Mouse (Mus musculus) limb, embryonic 15.5 days (tissue): ENCODE measurements at regions not wholly inside any gene's neighbourhood (a gene's known extent, or its start where the extent isn't known, plus 50 kb on each side); places are given as distances from the start of the nearest gene placed in this dataset.
A peak's percentile ranks its signal among the peaks of the same experiment; 100 is the strongest.

Experiments used
- ATAC-seq: fragments of 200-750 bp; cut with Nextera tagmentation; 2 replicates; pipeline ENCODE4 v1.8.0; 2017; ENCODE audit warnings: low read depth, moderate TSS enrichment; ENCODE audit not compliant: insufficient number of reproducible peaks, low FRiP score, low TSS enrichment
- H3K27ac ChIP-seq: fragments of 300-500 bp; sonication (generic); 2 replicates; pipeline ENCODE4 v1.5.1; 2015; ENCODE audit warnings: moderate library complexity, mild to moderate bottlenecking, inconsistent platforms
- H3K27me3 ChIP-seq: fragments of 300-500 bp; sonication (generic); 2 replicates; pipeline ENCODE4 v1.6.1; 2015; ENCODE audit warnings: inconsistent platforms
- H3K36me3 ChIP-seq: fragments of 300-500 bp; sonication (generic); 2 replicates; pipeline ENCODE4 v1.6.1; 2015; ENCODE audit warnings: inconsistent platforms
- H3K4me1 ChIP-seq: fragments of 300-500 bp; sonication (generic); 2 replicates; pipeline ENCODE4 v1.6.1; 2015; ENCODE audit warnings: inconsistent platforms
- H3K4me2 ChIP-seq: fragments of 300-500 bp; sonication (generic); 2 replicates; pipeline ENCODE4 v1.6.1; 2015; ENCODE audit warnings: mild to moderate bottlenecking, inconsistent platforms
- H3K4me3 ChIP-seq: fragments of 300-500 bp; sonication (generic); 2 replicates; pipeline ENCODE4 v1.5.1; 2015; ENCODE audit warnings: mild to moderate bottlenecking, inconsistent platforms
- H3K9ac ChIP-seq: fragments of 300-500 bp; sonication (generic); 2 replicates; pipeline ENCODE4 v1.6.1; 2015; ENCODE audit warnings: inconsistent platforms
- H3K9me3 ChIP-seq: fragments of 300-500 bp; sonication (generic); 2 replicates; pipeline ENCODE4 v1.6.1; 2016; ENCODE audit warnings: inconsistent platforms
- WGBS: fragments of 180-500 bp; shearing (Covaris S2); methylation state at CpG from one replicate; pipeline ENCODE4 v1.1.7; 2015; 5-methylcytosine and 5-hydroxymethylcytosine counted together

DNA sequence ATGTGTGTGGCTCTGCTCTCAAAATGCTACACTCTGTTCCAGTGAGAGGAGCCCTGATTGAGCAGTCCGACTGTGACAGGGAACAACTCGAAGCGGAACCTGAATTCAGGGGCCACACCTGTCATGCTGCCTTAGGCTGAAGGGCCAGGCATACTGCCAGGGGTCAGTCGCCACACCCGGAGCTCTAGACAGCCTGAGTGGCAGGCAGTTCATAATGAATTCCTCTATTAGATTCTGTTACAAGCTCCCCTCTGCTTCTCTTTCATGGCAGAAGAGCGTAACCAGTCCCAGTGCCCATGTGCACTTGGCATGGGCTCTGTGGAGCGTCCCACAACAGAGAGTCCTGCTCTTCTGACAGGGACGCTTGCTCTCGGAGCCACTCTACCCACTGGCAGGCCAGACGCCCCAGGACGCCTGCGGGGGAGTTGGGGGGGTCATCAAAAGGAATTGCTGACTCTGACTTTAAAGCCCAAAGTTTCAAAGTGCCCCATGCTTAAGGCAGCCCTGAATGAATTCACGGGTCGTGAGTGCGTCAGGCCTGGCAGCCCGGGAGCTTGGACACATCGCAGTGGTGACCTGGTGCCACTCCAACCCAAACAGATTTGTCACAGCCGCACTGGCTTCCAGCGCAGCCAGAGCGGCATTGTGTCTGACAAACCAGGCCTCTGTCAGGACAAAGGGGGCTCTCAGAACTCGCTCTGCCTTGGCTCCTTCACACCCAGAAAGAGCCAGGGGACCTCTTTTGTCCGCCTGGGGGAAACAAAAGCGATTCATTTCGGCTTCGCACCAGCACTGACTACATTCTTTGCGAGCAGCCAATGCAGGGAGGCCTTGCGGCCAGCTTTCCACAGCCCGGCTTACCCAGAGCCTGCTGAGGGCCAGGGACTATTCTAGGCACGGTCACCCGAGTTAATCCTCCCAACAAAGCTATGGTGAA lies 144.1 kb downstream of the Nufip1 start:
- no peaks in the 10 kb centered on the region for H3K27me3 ChIP-seq
- H3K9ac ChIP-seq, result no peak overlapping the region
- H3K4me3 ChIP-seq, result no peak overlapping the region
- H3K4me1 ChIP-seq, result peaks cover 12% of the 10 kb centered on the region
- no peaks in the 10 kb centered on the region for H3K9me3 ChIP-seq
- H3K4me2 ChIP-seq, result 0 out of 2 replicates have a peak overlapping the region, but pooled peaks have one; percentile 12
- ATAC-seq, result peak; percentile 44; the same call in 1 of the 2 replicates
- no peaks in the 10 kb centered on the region for H3K36me3 ChIP-seq
- WGBS, result 34% methylated on average over 30 of the region's 30 CpGs
- peak overlapping the region; percentile 38; the same call in 1 of the 2 replicates for H3K27ac ChIP-seq

DNA sequence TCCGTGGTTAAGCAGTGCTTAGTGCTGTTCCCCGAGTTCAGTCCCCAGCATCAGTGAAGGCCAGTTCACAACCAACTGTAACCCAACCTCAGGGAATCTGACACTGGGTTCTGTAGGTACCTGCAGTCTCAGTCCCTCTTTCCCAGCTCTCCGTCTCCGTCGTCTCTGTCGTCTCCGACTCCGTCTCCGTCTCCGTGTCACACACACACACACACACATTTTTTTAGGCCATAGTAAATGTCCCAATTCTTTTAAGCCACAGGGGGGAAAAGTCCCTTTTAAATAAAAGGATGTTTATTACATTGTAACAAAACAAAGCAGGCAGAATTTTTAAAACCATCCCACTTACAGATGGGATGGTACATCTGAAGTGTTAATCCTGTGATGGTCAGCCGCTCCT lies 145.3 kb downstream of the Nufip1 start:
- Histone ChIP-seq H3K9me3 (no peaks in the 10 kb centered on the region), H3K27ac (no peak overlapping the region), H3K9ac (no peak overlapping the region), H3K36me3 (no peaks in the 10 kb centered on the region), H3K4me3 (no peak overlapping the region), H3K4me2 (no peak overlapping the region), H3K27me3 (no peaks in the 10 kb centered on the region), H3K4me1 (peaks cover 12% of the 10 kb centered on the region)
- ATAC-seq, result no peak
- 83% methylated on average over 11 of the region's 11 CpGs for WGBS

GRCm38 (mm10) chr14:76258626-76259025 lies 147.9 kb downstream of the Nufip1 start:
- H3K27me3 ChIP-seq, result no peaks in the 10 kb centered on the region
- H3K9me3 ChIP-seq, result no peaks in the 10 kb centered on the region
- H3K27ac ChIP-seq, result no peak overlapping the region
- no peak overlapping the region for H3K9ac ChIP-seq
- H3K4me3 ChIP-seq, result no peak overlapping the region
- peaks cover 12% of the 10 kb centered on the region for H3K4me1 ChIP-seq
- no peaks in the 10 kb centered on the region for H3K36me3 ChIP-seq
- ATAC-seq, result no peak
- no peak overlapping the region for H3K4me2 ChIP-seq
- 11% methylated on average over 3 of the region's 3 CpGs for WGBS

- H3K27ac ChIP-seq, result no peak overlapping the region
- no peak for ATAC-seq
- no peak overlapping the region for H3K4me2 ChIP-seq
- no peaks in the 10 kb centered on the region for H3K9me3 ChIP-seq
- H3K27me3 ChIP-seq, result no peaks in the 10 kb centered on the region
- no peak overlapping the region for H3K4me3 ChIP-seq
- 67% methylated on average over 5 of the region's 5 CpGs for WGBS
- H3K9ac ChIP-seq, result no peak overlapping the region
- H3K36me3 ChIP-seq, result no peaks in the 10 kb centered on the region
- H3K4me1 ChIP-seq, result no peaks in the 10 kb centered on the region
These were observed 150.1 kb downstream of the Nufip1 start for GRCm38 (mm10) chr14:76260628-76261293.

GRCm38 (mm10) chr14:76263682-76264081 lies 151.1 kb upstream of the Tsc22d1 start:
- no peaks in the 10 kb centered on the region for H3K4me1 ChIP-seq
- ATAC-seq, result no peak
- H3K36me3 ChIP-seq, result no peaks in the 10 kb centered on the region
- no peak overlapping the region for H3K4me3 ChIP-seq
- no peak overlapping the region for H3K4me2 ChIP-seq
- WGBS, result 84% methylated on average over 5 of the region's 5 CpGs
- H3K27ac ChIP-seq, result no peak overlapping the region
- no peak overlapping the region for H3K9ac ChIP-seq
- H3K27me3 ChIP-seq, result no peaks in the 10 kb centered on the region
- no peaks in the 10 kb centered on the region; the same call in 1 of the 2 replicates for H3K9me3 ChIP-seq

- ATAC-seq, result no peak
- Histone ChIP-seq H3K27me3 (no peaks in the 10 kb centered on the region), H3K9ac (no peak overlapping the region), H3K9me3 (no peaks in the 10 kb centered on the region; the same call in 1 of the 2 replicates), H3K36me3 (no peaks in the 10 kb centered on the region), H3K27ac (no peak overlapping the region), H3K4me2 (no peak overlapping the region), H3K4me3 (no peak overlapping the region), H3K4me1 (no peaks in the 10 kb centered on the region)
- 85% methylated on average over 5 of the region's 5 CpGs for WGBS
These were observed 148.9 kb upstream of the Tsc22d1 start for GRCm38 (mm10) chr14:76265819-76266218.

GRCm38 (mm10) chr14:76266249-76266648 lies 148.5 kb upstream of the Tsc22d1 start:
- no peak overlapping the region for H3K4me2 ChIP-seq
- 80% methylated on average over 4 of the region's 4 CpGs for WGBS

GRCm38 (mm10) chr14:76267091-76267490 lies 147.7 kb upstream of the Tsc22d1 start:
- H3K36me3 ChIP-seq, result no peaks in the 10 kb centered on the region
- no peak overlapping the region for H3K27ac ChIP-seq
- 56% methylated on average over 4 of the region's 4 CpGs for WGBS
- H3K9me3 ChIP-seq, result no peaks in the 10 kb centered on the region; the same call in 1 of the 2 replicates
- no peaks in the 10 kb centered on the region for H3K4me1 ChIP-seq
- H3K27me3 ChIP-seq, result no peaks in the 10 kb centered on the region
- no peak overlapping the region for H3K4me3 ChIP-seq
- no peak for ATAC-seq
- no peak overlapping the region for H3K4me2 ChIP-seq
- H3K9ac ChIP-seq, result no peak overlapping the region

More at GRCm38 (mm10) chr14:76266249-76266648, 148.5 kb upstream of the Tsc22d1 start:
- no peaks in the 10 kb centered on the region for H3K36me3 ChIP-seq
- H3K27ac ChIP-seq, result no peak overlapping the region
- H3K4me1 ChIP-seq, result no peaks in the 10 kb centered on the region
- no peak overlapping the region for H3K4me3 ChIP-seq
- no peaks in the 10 kb centered on the region; the same call in 1 of the 2 replicates for H3K9me3 ChIP-seq
- no peaks in the 10 kb centered on the region for H3K27me3 ChIP-seq
- H3K9ac ChIP-seq, result no peak overlapping the region
- no peak for ATAC-seq

- no peak for ATAC-seq
- Histone ChIP-seq H3K4me2 (no peak overlapping the region), H3K36me3 (no peaks in the 10 kb centered on the region), H3K9ac (no peak overlapping the region), H3K9me3 (no peaks in the 10 kb centered on the region; the same call in 1 of the 2 replicates), H3K4me1 (no peaks in the 10 kb centered on the region), H3K4me3 (no peak overlapping the region), H3K27me3 (no peaks in the 10 kb centered on the region), H3K27ac (no peak overlapping the region)
- 73% methylated on average over 11 of the region's 11 CpGs for WGBS
These were observed 143.6 kb upstream of the Tsc22d1 start for GRCm38 (mm10) chr14:76271190-76271589.

DNA sequence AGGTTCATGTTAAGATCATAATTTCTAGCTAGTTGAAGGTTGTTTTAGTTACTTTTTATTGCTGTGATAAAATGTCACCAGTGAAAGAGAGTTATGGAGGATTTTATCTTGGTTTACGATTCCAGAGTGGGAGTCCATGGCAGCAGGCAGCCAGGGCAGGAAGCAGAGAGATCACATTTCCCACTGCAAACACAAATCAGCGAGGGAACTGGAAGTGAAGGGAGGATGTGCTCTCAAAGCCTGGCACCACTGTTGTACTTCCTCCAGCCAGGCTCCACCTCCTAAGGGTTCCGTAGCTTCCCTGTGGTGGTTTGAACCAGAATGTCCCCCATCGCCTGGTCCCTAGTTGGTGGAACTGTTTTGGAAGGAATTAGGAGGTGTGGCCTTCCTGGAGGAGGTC lies 141.9 kb upstream of the Tsc22d1 start:
- 54% methylated on average over 4 of the region's 4 CpGs for WGBS

GRCm38 (mm10) chr14:76276655-76277054 lies 138.1 kb upstream of the Tsc22d1 start:
- WGBS, result 85% methylated on average over 9 of the region's 9 CpGs
- ATAC-seq, result no peak
- Histone ChIP-seq H3K4me2 (no peak overlapping the region), H3K9ac (no peak overlapping the region), H3K27ac (no peak overlapping the region), H3K9me3 (no peaks in the 10 kb centered on the region), H3K27me3 (no peaks in the 10 kb centered on the region), H3K36me3 (no peaks in the 10 kb centered on the region), H3K4me3 (no peak overlapping the region), H3K4me1 (no peaks in the 10 kb centered on the region)

More for the DNA sequence above, 141.9 kb upstream of the Tsc22d1 start:
- Histone ChIP-seq H3K4me3 (no peak overlapping the region), H3K27ac (no peak overlapping the region), H3K4me2 (no peak overlapping the region), H3K9me3 (no peaks in the 10 kb centered on the region), H3K36me3 (no peaks in the 10 kb centered on the region), H3K27me3 (no peaks in the 10 kb centered on the region), H3K9ac (no peak overlapping the region), H3K4me1 (no peaks in the 10 kb centered on the region)
- ATAC-seq, result no peak
